Mouse (Mus musculus): Measurements from ENCODE around the gene Vav3. TPM values are rescaled to one million over a fixed set of nuclear protein-coding genes. Genes with fewer than 3 reads are reported as not detected.

Gene Vav3
- polyA plus RNA-seq, 1 experiment from 2014 or later: 3.4 TPM

- no peak for ATAC-seq (ENCODE audit: insufficient read depth)
- no peaks in the 10 kb centered on the region for H3K27me3 ChIP-seq
- no peak overlapping the region for H3K4me3 ChIP-seq (replicated peaks)
- H3K9ac ChIP-seq: no peak overlapping the region
- no peak overlapping the region for H3K27ac ChIP-seq (replicated peaks)
- H3K9me3 ChIP-seq (replicated peaks): no peaks in the 10 kb centered on the region
- H3K36me3 ChIP-seq (replicated peaks): no peaks in the 10 kb centered on the region
- no peaks in the 10 kb centered on the region for H3K4me1 ChIP-seq (replicated peaks)
- 19% methylated on average over 1 of the region's 1 CpGs for WGBS (ENCODE audit: insufficient replicate concordance)
- no peak overlapping the region for H3K4me2 ChIP-seq
These were observed 360.8 kb downstream of the Vav3 start for GRCm38 (mm10) chr3:109701301-109701700.

GRCm38 (mm10) chr3:109707786-109708460 is 367.5 kb downstream of the Vav3 start:
- no peak overlapping the region for H3K9ac ChIP-seq
- no peak overlapping the region for H3K4me2 ChIP-seq
- no peaks in the 10 kb centered on the region for H3K27me3 ChIP-seq
- no peak overlapping the region for H3K4me3 ChIP-seq (replicated peaks)
- H3K4me1 ChIP-seq (replicated peaks): no peaks in the 10 kb centered on the region
- H3K36me3 ChIP-seq (replicated peaks): no peaks in the 10 kb centered on the region
- no peak overlapping the region for H3K27ac ChIP-seq (replicated peaks)
- no peaks in the 10 kb centered on the region for H3K9me3 ChIP-seq (replicated peaks)
- WGBS (ENCODE audit: insufficient replicate concordance): 66% methylated on average over 2 of the region's 2 CpGs
- no peak for ATAC-seq (ENCODE audit: insufficient read depth)

DNA sequence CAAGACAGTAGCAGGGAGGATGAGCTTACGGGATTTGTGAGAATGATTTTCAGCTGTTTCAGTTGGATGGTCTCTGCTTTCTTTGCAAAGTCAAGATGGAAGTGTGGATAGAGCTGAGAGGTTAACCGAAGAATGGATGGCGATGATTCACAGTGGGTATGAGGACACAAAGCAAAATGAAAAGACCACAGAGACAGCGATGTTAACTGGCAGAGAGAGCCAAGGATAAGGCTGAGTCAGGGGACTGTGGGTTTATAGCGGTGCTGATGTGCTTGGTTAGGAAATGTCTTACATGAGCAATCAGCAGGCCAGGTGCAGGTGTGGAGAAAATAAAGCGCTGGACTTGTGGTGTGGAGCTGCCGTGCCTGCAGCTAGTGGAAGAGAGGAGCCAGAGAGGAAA is 371.3 kb downstream of the Vav3 start:
- ATAC-seq (ENCODE audit: insufficient read depth): no peak
- H3K36me3 ChIP-seq (replicated peaks): no peaks in the 10 kb centered on the region
- H3K4me3 ChIP-seq (replicated peaks): no peak overlapping the region
- H3K9me3 ChIP-seq (replicated peaks): no peaks in the 10 kb centered on the region
- H3K27ac ChIP-seq (replicated peaks): no peak overlapping the region
- no peaks in the 10 kb centered on the region for H3K4me1 ChIP-seq (replicated peaks)
- 65% methylated on average over 7 of the region's 7 CpGs for WGBS (ENCODE audit: insufficient replicate concordance)
- no peak overlapping the region for H3K4me2 ChIP-seq
- no peaks in the 10 kb centered on the region for H3K27me3 ChIP-seq
- no peak overlapping the region for H3K9ac ChIP-seq

DNA sequence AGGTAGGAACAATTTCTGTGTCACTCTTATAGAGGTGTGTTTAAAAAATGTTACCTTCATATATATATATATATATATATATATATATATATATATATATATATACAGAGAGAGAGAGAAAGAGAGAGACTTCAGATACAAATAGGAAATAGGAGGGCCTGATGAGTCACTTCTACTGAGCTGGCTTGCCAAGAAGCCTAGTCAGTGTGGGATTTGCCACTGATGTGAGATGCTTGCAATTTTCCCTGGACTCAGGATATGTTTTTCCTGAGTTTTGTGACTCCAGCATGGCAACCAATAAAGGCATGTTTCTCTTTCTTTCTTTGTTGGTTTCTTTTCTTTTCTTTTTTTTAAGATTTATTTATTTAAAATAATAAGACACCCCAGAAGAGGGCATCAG is 374.0 kb downstream of the Vav3 start:
- Histone ChIP-seq H3K27ac (replicated peaks) (no peak overlapping the region), H3K4me1 (replicated peaks) (no peaks in the 10 kb centered on the region)

DNA sequence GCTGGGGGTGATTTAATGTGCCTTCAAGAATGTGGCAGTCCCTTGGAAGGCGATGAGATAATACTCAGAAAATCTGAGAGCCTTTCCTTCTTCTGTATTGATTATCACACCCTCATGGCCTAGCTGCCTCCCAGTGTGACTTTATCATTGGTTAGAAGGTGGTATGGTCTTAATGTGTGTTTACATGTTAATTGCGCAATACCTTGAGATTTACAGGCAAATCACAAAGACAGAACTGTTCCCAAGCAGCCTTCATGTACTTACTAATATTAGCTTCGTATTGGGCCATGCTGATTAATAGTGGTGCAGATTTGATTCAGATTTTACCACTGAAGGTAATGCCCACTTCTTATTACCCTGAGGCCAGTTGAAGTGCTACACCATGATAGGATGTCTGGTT is 381.3 kb downstream of the Vav3 start:
- no peak for ATAC-seq (ENCODE audit: insufficient read depth)
- no peaks in the 10 kb centered on the region for H3K4me1 ChIP-seq (replicated peaks)

More for the DNA sequence above, 374.0 kb downstream of the Vav3 start:
- no peaks in the 10 kb centered on the region for H3K9me3 ChIP-seq (replicated peaks)
- H3K36me3 ChIP-seq (replicated peaks): no peaks in the 10 kb centered on the region
- no peaks in the 10 kb centered on the region for H3K27me3 ChIP-seq
- no peak overlapping the region for H3K4me3 ChIP-seq (replicated peaks)
- H3K4me2 ChIP-seq: no peak overlapping the region
- no peak for ATAC-seq (ENCODE audit: insufficient read depth)
- no peak overlapping the region for H3K9ac ChIP-seq

GRCm38 (mm10) chr3:109726776-109727175 is 386.3 kb downstream of the Vav3 start:
- Histone ChIP-seq H3K9me3 (replicated peaks) (no peaks in the 10 kb centered on the region), H3K27ac (replicated peaks) (no peak overlapping the region), H3K4me1 (replicated peaks) (no peaks in the 10 kb centered on the region), H3K27me3 (no peaks in the 10 kb centered on the region), H3K4me3 (replicated peaks) (no peak overlapping the region), H3K9ac (no peak overlapping the region), H3K36me3 (replicated peaks) (no peaks in the 10 kb centered on the region), H3K4me2 (no peak overlapping the region)
- no peak for ATAC-seq (ENCODE audit: insufficient read depth)
- WGBS (ENCODE audit: insufficient replicate concordance): 33% methylated on average over 1 of the region's 1 CpGs

More for the DNA sequence above, 381.3 kb downstream of the Vav3 start:
- H3K36me3 ChIP-seq (replicated peaks): no peaks in the 10 kb centered on the region
- no peaks in the 10 kb centered on the region for H3K27me3 ChIP-seq
- H3K9ac ChIP-seq: no peak overlapping the region
- H3K27ac ChIP-seq (replicated peaks): no peak overlapping the region
- H3K9me3 ChIP-seq (replicated peaks): no peaks in the 10 kb centered on the region
- no peak overlapping the region for H3K4me3 ChIP-seq (replicated peaks)
- no peak overlapping the region for H3K4me2 ChIP-seq
- 66% methylated on average over 3 of the region's 3 CpGs for WGBS (ENCODE audit: insufficient replicate concordance)

GRCm38 (mm10) chr3:109731592-109732230 is 391.3 kb downstream of the Vav3 start:
- no peaks in the 10 kb centered on the region for H3K4me1 ChIP-seq (replicated peaks)
- H3K9me3 ChIP-seq (replicated peaks): no peaks in the 10 kb centered on the region
- H3K36me3 ChIP-seq (replicated peaks): no peaks in the 10 kb centered on the region
- WGBS (ENCODE audit: insufficient replicate concordance): 67% methylated on average over 5 of the region's 5 CpGs
- no peak overlapping the region for H3K27ac ChIP-seq (replicated peaks)
- no peaks in the 10 kb centered on the region for H3K27me3 ChIP-seq
- no peak overlapping the region for H3K9ac ChIP-seq
- ATAC-seq (ENCODE audit: insufficient read depth): no peak
- H3K4me2 ChIP-seq: no peak overlapping the region
- no peak overlapping the region for H3K4me3 ChIP-seq (replicated peaks)

- Histone ChIP-seq H3K4me3 (replicated peaks) (no peak overlapping the region), H3K27me3 (no peaks in the 10 kb centered on the region), H3K36me3 (replicated peaks) (no peaks in the 10 kb centered on the region), H3K4me1 (replicated peaks) (no peaks in the 10 kb centered on the region), H3K9ac (no peak overlapping the region), H3K27ac (replicated peaks) (no peak overlapping the region), H3K4me2 (no peak overlapping the region), H3K9me3 (replicated peaks) (no peaks in the 10 kb centered on the region)
- no peak for ATAC-seq (ENCODE audit: insufficient read depth)
- 44% methylated on average over 10 of the region's 10 CpGs for WGBS (ENCODE audit: insufficient replicate concordance)
These were observed 392.1 kb downstream of the Vav3 start for GRCm38 (mm10) chr3:109732327-109733182.

Other genes starting within 250 kb of the Vav3 start
- gene Slc25a24, start 217.5 kb upstream of the Vav3 start, polyA plus RNA-seq (2015; fragmentation: Nextera tagmentation; extraction: Ambion mirVana): 3.8 and 4.8 TPM in 2 replicates